Mouse (Mus musculus) heart, embryonic 14.5 days (tissue): ENCODE measurements around the gene Stoml1. TPM values are rescaled to one million over a fixed set of nuclear protein-coding genes. Genes with fewer than 3 reads are reported as not detected.
"Not testable (repeated sequence)": the region's sequence is repeated elsewhere in the genome, so short reads cannot be mapped to it uniquely, and the experiment has no call there.

Source experiments
- ATAC-seq: fragments of 200-750 bp; cut with Nextera tagmentation; 2 replicates; pipeline ENCODE4 v1.8.0; 2017; ENCODE audit warnings: low read depth, moderate TSS enrichment; ENCODE audit not compliant: insufficient number of reproducible peaks, insufficient read depth, low FRiP score
- H3K27ac ChIP-seq, 2 experiments: fragments of 200-500 bp in 1 of 2; fragments of 300-500 bp in 1 of 2; sonication (generic) in 1 of 2; replicated peaks in 1 of 2; 2 replicates each; pipeline ENCODE4 v1.5.1; 2012 to 2014; ENCODE audit warnings: low read depth in 2 of 2, low read length in 2 of 2, control low read depth in 1 of 2, mild to moderate bottlenecking in 1 of 2, mixed read lengths in 1 of 2; ENCODE audit not compliant: control insufficient read depth in 1 of 2, insufficient read depth in 1 of 2
- H3K27me3 ChIP-seq: fragments of 300-500 bp; sonication (generic); 2 replicates; pipeline ENCODE4 v1.6.1; 2014; ENCODE audit warnings: mild to moderate bottlenecking, low read length, control low read depth; ENCODE audit not compliant: control insufficient read depth, insufficient read depth
- H3K36me3 ChIP-seq: fragments of 300-500 bp; sonication (generic); 2 replicates; pipeline ENCODE4 v1.6.1; 2014; ENCODE audit warnings: mild to moderate bottlenecking, control low read depth, low read length, mixed read lengths; ENCODE audit not compliant: control insufficient read depth, insufficient read depth
- H3K4me1 ChIP-seq, 2 experiments: fragments of 200-500 bp in 1 of 2; fragments of 300-500 bp in 1 of 2; sonication (generic) in 1 of 2; 2 replicates each; pipeline ENCODE4 v1.6.1; 2012 to 2014; ENCODE audit warnings: low read length in 2 of 2, control low read depth in 1 of 2, mixed read lengths in 1 of 2; ENCODE audit not compliant: control insufficient read depth in 2 of 2, insufficient read depth in 2 of 2
- H3K4me2 ChIP-seq: fragments of 300-500 bp; sonication (generic); 2 replicates; pipeline ENCODE4 v1.6.1; 2014; ENCODE audit warnings: mild to moderate bottlenecking, low read length
- H3K4me3 ChIP-seq, 2 experiments: fragments of 200-500 bp in 1 of 2; fragments of 300-500 bp in 1 of 2; sonication (generic) in 1 of 2; 2 replicates each; pipeline ENCODE4 v1.5.1; 2012 to 2014; ENCODE audit warnings: low read length in 2 of 2, mild to moderate bottlenecking in 2 of 2, control low read depth in 1 of 2, low read depth in 1 of 2, moderate library complexity in 1 of 2; ENCODE audit not compliant: control insufficient read depth in 1 of 2, insufficient read depth in 1 of 2
- H3K9ac ChIP-seq: fragments of 300-500 bp; sonication (generic); 2 replicates; pipeline ENCODE4 v1.6.1; 2014; ENCODE audit warnings: mild to moderate bottlenecking, low read length
- H3K9me3 ChIP-seq: fragments of 300-500 bp; sonication (generic); 2 replicates; pipeline ENCODE4 v1.6.1; 2016; ENCODE audit warnings: low read length, control low read depth; ENCODE audit not compliant: control insufficient read depth
- WGBS: fragments of 180-500 bp; shearing (Covaris S2); extraction: QIAGEN DNeasy Blood & Tissue Kit; methylation state at CpG from one replicate; pipeline ENCODE4 v1.1.7; 2014; 5-methylcytosine and 5-hydroxymethylcytosine counted together
- polyA plus RNA-seq: library from polyadenylated mRNA; unstranded; fragments of >200 nt; fragmentation: Nextera tagmentation; extraction: Ambion mirVana; gene quantifications from 2 replicates; pipeline ENCODE4 v1.2.1, GENCODE M21; 2014

Gene Stoml1
- polyA plus RNA-seq, 1 experiment from 2014 or later, result 25.6 TPM

- H3K9ac ChIP-seq, result no peak overlapping the region
- H3K9me3 ChIP-seq, result no peaks in the 10 kb centered on the region
- H3K27me3 ChIP-seq, result no peaks in the 10 kb centered on the region
- H3K27ac ChIP-seq, result no peak overlapping the region
- H3K4me3 ChIP-seq, result no peak overlapping the region
- no peak overlapping the region for H3K4me2 ChIP-seq
- 78% methylated on average over 6 of the region's 6 CpGs for WGBS
- peaks cover 23% of the 10 kb centered on the region for H3K36me3 ChIP-seq
- no peak for ATAC-seq
- peaks cover 25 to 50% of the 10 kb centered on the region in 2 experiments for H3K4me1 ChIP-seq
Measured at GRCm38 (mm10) chr9:58243696-58244095, 9.3 kb upstream of the Stoml1 start.

- H3K4me1 ChIP-seq, result peaks cover 33 to 62% of the 10 kb centered on the region in 2 experiments
- WGBS, result 63% methylated on average over 4 of the region's 4 CpGs
- 0 out of 2 replicates have a peak overlapping the region, but pooled peaks have one; percentile 77 for H3K4me2 ChIP-seq
- no peaks in the 10 kb centered on the region for H3K27me3 ChIP-seq
- H3K4me3 ChIP-seq, result no peak overlapping the region
- no peak overlapping the region for H3K27ac ChIP-seq
- no peak overlapping the region; the same call in 1 of the 2 replicates for H3K9ac ChIP-seq
- H3K36me3 ChIP-seq, result peaks cover 14% of the 10 kb centered on the region
- H3K9me3 ChIP-seq, result no peaks in the 10 kb centered on the region
- no peak for ATAC-seq
Measured at GRCm38 (mm10) chr9:58246083-58246591, 6.8 kb upstream of the Stoml1 start.

GRCm38 (mm10) chr9:58247064-58247759, 5.8 kb upstream of the Stoml1 start:
- WGBS, result 8% methylated on average over 25 of the region's 25 CpGs
- Histone ChIP-seq H3K4me1 (peaks cover 29 to 51% of the 10 kb centered on the region in 2 experiments), H3K9ac (peak overlapping the region; percentile 70), H3K27me3 (no peaks in the 10 kb centered on the region), H3K4me2 (peak overlapping the region; percentile 77), H3K4me3 (peak overlapping the region; percentile 30 to 37), H3K9me3 (no peaks in the 10 kb centered on the region), H3K36me3 (peaks cover 14% of the 10 kb centered on the region), H3K27ac (peak overlapping the region; percentile 55 to 65)
- peak; percentile 67 for ATAC-seq

GRCm38 (mm10) chr9:58248746-58249413, 4.1 kb upstream of the Stoml1 start:
- 21% methylated on average over 7 of the region's 7 CpGs for WGBS
- Histone ChIP-seq H3K4me2 (peak overlapping the region; percentile 77), H3K27me3 (no peaks in the 10 kb centered on the region), H3K9me3 (no peaks in the 10 kb centered on the region), H3K36me3 (peaks cover 9% of the 10 kb centered on the region; the same call in 1 of the 2 replicates), H3K27ac (peak overlapping the region; percentile 95 to 97), H3K4me3 (peak overlapping the region; percentile 66), H3K4me1 (peaks cover 24 to 40% of the 10 kb centered on the region in 2 experiments), H3K9ac (peak overlapping the region; percentile 85)
- ATAC-seq, result no peak

GRCm38 (mm10) chr9:58249592-58250192, 3.3 kb upstream of the Stoml1 start, which contains the start of gene Pml:
TSS of gene Pml (minus strand) at chr9:58249786.
- Histone ChIP-seq H3K9me3 (no peaks in the 10 kb centered on the region), H3K4me2 (peak within 1 kb of the TSS; percentile 77), H3K27me3 (no peaks in the 10 kb centered on the region), H3K36me3 (peaks cover 9% of the 10 kb centered on the region; the same call in 1 of the 2 replicates), H3K9ac (peak within 1 kb of the TSS; percentile 85), H3K4me1 (peaks cover 19 to 35% of the 10 kb centered on the region in 2 experiments), H3K27ac (peak within 1 kb of the TSS; percentile 95 to 97), H3K4me3 (peak within 1 kb of the TSS; percentile 66)
- 0% methylated on average over 16 of the region's 16 CpGs for WGBS
- ATAC-seq, result peak; percentile 51; the same call in 1 of the 2 replicates

GRCm38 (mm10) chr9:58250322-58250721, 2.6 kb upstream of the Stoml1 start:
- Histone ChIP-seq H3K4me3 (no peak overlapping the region), H3K4me2 (peak overlapping the region; percentile 77), H3K4me1 (peaks cover 19 to 35% of the 10 kb centered on the region in 2 experiments), H3K9ac (peak overlapping the region; percentile 85), H3K36me3 (peaks cover 6% of the 10 kb centered on the region; the same call in 1 of the 2 replicates), H3K27ac (peak overlapping the region; percentile 95 to 97), H3K9me3 (no peaks in the 10 kb centered on the region), H3K27me3 (no peaks in the 10 kb centered on the region)
- WGBS, result 62% methylated on average over 8 of the region's 8 CpGs
- ATAC-seq, result no peak

GRCm38 (mm10) chr9:58250730-58251129, 2.2 kb upstream of the Stoml1 start:
- peak overlapping the region; percentile 95 to 97 for H3K27ac ChIP-seq
- not testable (repeated sequence) for H3K27me3 ChIP-seq, H3K36me3 ChIP-seq, H3K4me3 ChIP-seq, ATAC-seq, H3K4me2 ChIP-seq, H3K9me3 ChIP-seq
- H3K9ac ChIP-seq, result peak overlapping the region; percentile 85; the same call in 1 of the 2 replicates
- WGBS, result 90% methylated on average over 1 of the region's 1 CpGs
- peaks cover 19 to 35% of the 10 kb centered on the region in 2 experiments for H3K4me1 ChIP-seq
